Mouse (Mus musculus): ENCODE data around the gene Pik3cb.

Pik3cb gene

GRCm38 (mm10) chr9:99146855-99147735 lies 6.7 kb upstream of the Pik3cb start:
- peak; percentile 65 for DNase-seq (ENCODE audit: low read depth, low spot score)

GRCm38 (mm10) chr9:99145756-99146155 lies 5.3 kb upstream of the Pik3cb start:
- peak; percentile 30 for DNase-seq (ENCODE audit: low read depth, low spot score)

GRCm38 (mm10) chr9:99144416-99144989 lies 4.1 kb upstream of the Pik3cb start:
- peak; percentile 59 for DNase-seq (ENCODE audit: low read depth, low spot score)

- DNase-seq (ENCODE audit: low read depth, low spot score) = no peak
These were observed 1.2 kb upstream of the Pik3cb start for GRCm38 (mm10) chr9:99141618-99142017.

GRCm38 (mm10) chr9:99141171-99141570 lies 750 bp upstream of the Pik3cb start:
- DNase-seq (ENCODE audit: low read depth, low spot score) = no peak

- DNase-seq (ENCODE audit: low read depth, low spot score) = peak; percentile 60
These were observed 1.0 kb downstream of the Pik3cb start for GRCm38 (mm10) chr9:99139194-99140023.

GRCm38 (mm10) chr9:99137301-99137700 lies 3.1 kb downstream of the Pik3cb start:
- no peak for DNase-seq (ENCODE audit: low read depth, low spot score)

GRCm38 (mm10) chr9:99131951-99132470 lies 8.4 kb downstream of the Pik3cb start:
- DNase-seq (ENCODE audit: low read depth, low spot score) = peak; percentile 73

- no peak for DNase-seq (ENCODE audit: low read depth, low spot score)
These were observed 9.3 kb downstream of the Pik3cb start for GRCm38 (mm10) chr9:99131119-99131518.

GRCm38 (mm10) chr9:99127578-99127977 lies 12.8 kb downstream of the Pik3cb start:
- DNase-seq (ENCODE audit: low read depth, low spot score) = no peak

GRCm38 (mm10) chr9:99122749-99123148 lies 17.7 kb downstream of the Pik3cb start:
- DNase-seq (ENCODE audit: low read depth, low spot score) = no peak

GRCm38 (mm10) chr9:99112409-99112808 lies 28.0 kb downstream of the Pik3cb start:
- no peak for DNase-seq (ENCODE audit: low read depth, low spot score)

- peak; percentile 49 for DNase-seq (ENCODE audit: low read depth, low spot score)
These were observed 29.3 kb downstream of the Pik3cb start for GRCm38 (mm10) chr9:99111085-99111484.

GRCm38 (mm10) chr9:99110213-99110612 lies 30.2 kb downstream of the Pik3cb start:
- DNase-seq (ENCODE audit: low read depth, low spot score) = no peak

GRCm38 (mm10) chr9:99109585-99109984 lies 30.8 kb downstream of the Pik3cb start:
- no peak for DNase-seq (ENCODE audit: low read depth, low spot score)

- DNase-seq (ENCODE audit: low read depth, low spot score) = peak; percentile 72
These were observed 36.0 kb downstream of the Pik3cb start for GRCm38 (mm10) chr9:99104449-99104848.

- peak; percentile 66 for DNase-seq (ENCODE audit: low read depth, low spot score)
These were observed 36.6 kb downstream of the Pik3cb start for GRCm38 (mm10) chr9:99103865-99104264.

- no peak for DNase-seq (ENCODE audit: low read depth, low spot score)
These were observed 41.8 kb downstream of the Pik3cb start for GRCm38 (mm10) chr9:99098482-99099129.

- no peak for DNase-seq (ENCODE audit: low read depth, low spot score)
These were observed 42.8 kb downstream of the Pik3cb start for GRCm38 (mm10) chr9:99097668-99098067.

GRCm38 (mm10) chr9:99095192-99095591 lies 45.2 kb downstream of the Pik3cb start:
- DNase-seq (ENCODE audit: low read depth, low spot score) = no peak

GRCm38 (mm10) chr9:99090546-99090945 lies 49.9 kb downstream of the Pik3cb start:
- no peak for DNase-seq (ENCODE audit: low read depth, low spot score)

All from R1 (cell line).